Mouse (Mus musculus) cerebellum, adult 11 months (tissue): ENCODE measurements around the gene B230217C12Rik.
"Not testable (repeated sequence)": the region's sequence is repeated elsewhere in the genome, so short reads cannot be mapped to it uniquely, and the experiment has no call there.

Experiments
- DNase-seq: peaks from one replicate; pipeline ENCODE4 v3.0.0; 2022

The B230217C12Rik gene

DNA sequence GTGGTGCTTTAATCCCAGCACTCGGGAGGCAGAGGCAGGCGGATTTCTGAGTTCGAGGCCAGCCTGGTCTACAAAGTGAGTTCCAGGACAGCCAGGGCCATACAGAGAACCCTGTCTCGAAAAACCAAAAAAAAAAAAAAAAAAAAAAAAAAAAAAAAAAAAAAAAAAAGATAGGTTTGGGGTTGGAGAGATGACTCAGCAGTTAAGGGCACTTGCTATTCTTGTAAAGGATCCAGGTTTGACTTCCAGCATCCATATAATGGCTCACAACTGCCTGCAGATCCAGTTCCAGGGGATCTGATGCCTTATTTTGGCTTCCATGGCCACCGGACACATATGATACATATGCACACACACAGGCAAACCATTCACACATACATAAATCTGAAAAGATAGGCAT, 31.8 kb downstream of the B230217C12Rik start:
- not testable (repeated sequence) for DNase-seq

DNA sequence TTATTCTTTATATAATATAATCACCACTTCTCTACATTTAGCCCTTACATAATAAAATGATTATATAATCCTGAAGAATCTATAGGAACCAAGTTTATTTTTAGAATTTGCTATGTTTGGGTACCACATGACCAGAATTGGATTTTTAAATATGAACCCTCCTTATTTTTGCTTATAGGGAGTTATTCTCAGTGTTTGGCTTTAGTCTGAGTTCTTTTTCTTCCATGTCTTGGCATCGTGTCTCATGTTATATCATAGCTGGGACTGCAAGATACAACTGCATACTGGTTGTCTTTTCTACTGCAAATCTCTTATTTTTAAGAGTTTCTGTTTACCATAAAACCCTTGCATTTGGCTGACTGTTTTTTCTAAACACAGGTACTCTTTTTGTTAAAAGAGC, 33.8 kb downstream of the B230217C12Rik start:
- no peak for DNase-seq

DNA sequence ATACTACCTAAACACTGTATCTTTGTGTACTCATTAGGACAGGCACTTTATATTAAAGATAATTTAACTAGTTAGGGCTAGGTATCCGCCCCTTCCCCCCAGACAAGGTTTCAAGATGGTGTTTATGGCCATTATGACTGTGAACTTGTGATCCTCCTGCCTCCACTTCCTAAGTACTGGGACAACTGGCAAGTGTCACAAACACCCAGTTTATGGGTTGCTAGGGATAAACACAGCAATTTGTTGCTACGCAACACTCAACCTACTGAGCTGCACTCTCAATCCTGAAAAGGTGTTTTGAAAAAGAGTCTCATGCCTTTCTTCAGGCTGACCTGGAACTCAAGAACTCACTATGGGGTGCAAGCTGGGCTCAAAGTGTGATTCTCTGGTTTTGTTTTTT, 36.8 kb downstream of the B230217C12Rik start:
- DNase-seq, result no peak

GRCm38 (mm10) chr11:97880362-97880761, 39.8 kb downstream of the B230217C12Rik start:
- no peak for DNase-seq

DNA sequence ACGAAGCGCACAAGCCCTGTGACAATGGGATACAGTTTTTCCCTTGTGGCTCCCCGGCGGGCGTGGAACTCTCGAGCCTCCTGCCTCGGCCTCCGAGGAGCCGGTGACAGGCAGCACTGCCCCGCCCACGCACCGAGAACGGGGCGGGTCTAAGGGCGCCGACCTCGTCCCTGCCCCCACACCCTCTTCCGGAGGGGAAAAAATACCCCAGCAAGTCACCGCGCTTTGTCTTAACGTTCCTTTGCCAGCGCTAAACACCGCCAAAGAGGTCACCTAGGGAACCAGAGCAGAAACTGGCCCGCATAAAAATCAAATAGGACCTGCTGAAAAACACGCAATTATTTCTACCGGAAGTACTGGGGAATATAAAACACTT, 43.0 kb downstream of the B230217C12Rik start:
- peak; percentile 72 for DNase-seq

DNA sequence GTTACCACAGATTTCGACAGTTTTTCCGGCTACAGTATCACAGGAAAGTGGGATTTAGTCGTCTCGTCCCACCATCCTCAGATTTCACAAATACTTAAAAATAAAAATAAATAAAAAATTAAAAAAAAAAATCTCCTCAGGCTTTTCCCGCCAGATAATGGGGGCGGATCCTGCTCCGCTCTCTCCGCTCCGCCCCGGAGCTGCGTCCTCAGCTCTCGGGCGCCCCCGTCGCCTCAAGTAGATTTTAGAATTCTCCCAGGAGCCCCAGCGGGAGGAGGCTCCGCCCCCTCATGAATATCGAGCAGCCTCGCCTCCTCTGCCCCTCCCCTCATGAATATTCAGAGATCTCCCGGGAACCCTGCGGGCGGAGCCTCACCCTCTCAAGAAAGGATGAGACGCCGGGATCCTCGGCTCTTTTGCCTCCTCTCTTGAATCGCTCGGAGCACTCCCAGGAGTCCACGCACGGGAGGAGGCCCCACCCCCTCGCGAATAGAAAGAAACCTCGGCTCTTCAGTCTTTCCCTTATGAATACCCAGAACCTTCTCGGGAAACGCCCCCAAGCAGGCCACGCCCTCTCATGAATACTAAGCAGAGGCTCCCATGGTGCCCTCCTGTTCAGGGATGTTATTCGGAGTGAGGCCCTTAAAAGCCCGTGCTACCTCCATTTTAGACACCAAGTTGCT, 43.5 kb downstream of the B230217C12Rik start, which contains the start of gene Fbxo47:
Fbxo47 (minus strand) TSS at position 237 of the 683 bp plus-strand sequence.
- DNase-seq, result peak; percentile 98

DNA sequence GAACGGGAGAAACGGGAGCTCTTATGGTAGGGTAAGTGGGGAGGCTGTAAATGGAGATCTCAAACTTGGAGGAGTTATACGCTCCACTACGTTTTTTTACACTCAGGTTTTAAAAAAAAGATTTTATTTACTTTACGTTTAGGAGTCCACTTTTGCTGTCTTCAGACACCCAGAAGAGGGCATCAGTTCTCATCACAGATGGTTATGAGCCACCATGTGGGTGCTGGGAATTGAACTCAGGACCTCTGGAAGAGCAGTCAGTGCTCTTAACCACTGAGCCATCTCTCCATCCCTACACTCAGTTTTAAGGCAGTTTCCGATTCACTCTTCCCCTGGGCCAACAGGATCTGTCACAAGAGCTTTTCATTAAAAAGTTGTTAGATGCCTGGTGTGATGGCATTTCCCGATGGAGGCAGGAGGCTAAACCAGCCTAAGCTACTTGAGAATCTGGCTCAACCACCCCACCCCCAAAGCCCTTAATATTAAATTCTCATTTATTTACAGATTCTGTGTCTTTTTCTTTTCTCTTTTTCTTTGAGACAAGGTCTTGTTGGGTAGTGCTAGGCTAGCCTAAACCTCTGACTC, 44.1 kb downstream of the B230217C12Rik start:
- no peak for DNase-seq

- no peak for DNase-seq
Observed at GRCm38 (mm10) chr11:97885296-97885915, 44.8 kb downstream of the B230217C12Rik start.

DNA sequence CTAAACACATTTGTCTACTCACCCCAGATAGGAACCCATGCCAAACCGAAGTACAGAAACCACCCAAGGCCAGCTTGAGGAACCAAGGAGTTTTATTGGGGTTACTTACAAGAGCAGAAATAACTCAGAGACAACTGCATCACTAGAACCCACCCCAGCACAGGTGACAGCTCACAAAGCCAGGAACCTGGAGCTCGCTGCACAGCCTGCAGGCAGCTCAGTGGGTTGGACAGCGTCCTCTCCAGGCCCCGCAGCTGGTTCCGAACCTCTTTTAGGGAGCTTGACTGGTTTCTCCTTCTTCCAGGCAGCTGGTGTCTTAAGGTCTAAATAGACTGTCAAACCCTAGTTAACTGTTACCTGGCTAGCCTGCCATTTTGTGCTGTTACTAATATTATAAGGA, 51.2 kb downstream of the B230217C12Rik start:
- no peak for DNase-seq
